Mouse (Mus musculus) yolk sac, embryonic 10.5 days (tissue): ENCODE measurements around the gene Olfr1371.
"Not testable (repeated sequence)": the region's sequence is repeated elsewhere in the genome, so short reads cannot be mapped to it uniquely, and the experiment has no call there.

Experiments used
- DNase-seq: peaks from one replicate; pipeline ENCODE4 v3.0.0-alpha.2; 2017; ENCODE audit warnings: low spot score

Olfr1371 gene

GRCm38 (mm10) chr11:52225986-52226599 lies 12.3 kb upstream of the Olfr1371 start:
- no peak for DNase-seq

- peak; percentile 92 for DNase-seq
These were observed 10.3 kb upstream of the Olfr1371 start for GRCm38 (mm10) chr11:52223968-52224682.

- peak; percentile 26 for DNase-seq
These were observed 9.1 kb upstream of the Olfr1371 start for GRCm38 (mm10) chr11:52222891-52223290.

- not testable (repeated sequence) for DNase-seq
These were observed 8.1 kb upstream of the Olfr1371 start for GRCm38 (mm10) chr11:52221921-52222320.

GRCm38 (mm10) chr11:52220282-52220681 lies 6.5 kb upstream of the Olfr1371 start:
- DNase-seq = peak; percentile 57

- DNase-seq = not testable (repeated sequence)
These were observed 17.2 kb downstream of the Olfr1371 start for GRCm38 (mm10) chr11:52196496-52197023.

GRCm38 (mm10) chr11:52180651-52181050 lies 33.1 kb downstream of the Olfr1371 start:
- not testable (repeated sequence) for DNase-seq

GRCm38 (mm10) chr11:52179897-52180296 lies 33.9 kb downstream of the Olfr1371 start:
- not testable (repeated sequence) for DNase-seq

- DNase-seq = no peak
These were observed 45.3 kb downstream of the Olfr1371 start for GRCm38 (mm10) chr11:52168461-52168860.

- peak; percentile 3 for DNase-seq
These were observed 45.9 kb downstream of the Olfr1371 start for GRCm38 (mm10) chr11:52167901-52168302.

- peak; percentile 23 for DNase-seq
These were observed 46.7 kb downstream of the Olfr1371 start for GRCm38 (mm10) chr11:52167126-52167525.

GRCm38 (mm10) chr11:52163926-52164325 lies 49.9 kb downstream of the Olfr1371 start:
- no peak for DNase-seq
